Mouse (Mus musculus): ENCODE data around the gene Gdf11. TPM values are rescaled to one million over a fixed set of nuclear protein-coding genes. Genes with fewer than 3 reads are reported as not detected.

The Gdf11 gene
- polyA plus RNA-seq, 1 experiment from 2014 or later = 9.5 TPM

DNA sequence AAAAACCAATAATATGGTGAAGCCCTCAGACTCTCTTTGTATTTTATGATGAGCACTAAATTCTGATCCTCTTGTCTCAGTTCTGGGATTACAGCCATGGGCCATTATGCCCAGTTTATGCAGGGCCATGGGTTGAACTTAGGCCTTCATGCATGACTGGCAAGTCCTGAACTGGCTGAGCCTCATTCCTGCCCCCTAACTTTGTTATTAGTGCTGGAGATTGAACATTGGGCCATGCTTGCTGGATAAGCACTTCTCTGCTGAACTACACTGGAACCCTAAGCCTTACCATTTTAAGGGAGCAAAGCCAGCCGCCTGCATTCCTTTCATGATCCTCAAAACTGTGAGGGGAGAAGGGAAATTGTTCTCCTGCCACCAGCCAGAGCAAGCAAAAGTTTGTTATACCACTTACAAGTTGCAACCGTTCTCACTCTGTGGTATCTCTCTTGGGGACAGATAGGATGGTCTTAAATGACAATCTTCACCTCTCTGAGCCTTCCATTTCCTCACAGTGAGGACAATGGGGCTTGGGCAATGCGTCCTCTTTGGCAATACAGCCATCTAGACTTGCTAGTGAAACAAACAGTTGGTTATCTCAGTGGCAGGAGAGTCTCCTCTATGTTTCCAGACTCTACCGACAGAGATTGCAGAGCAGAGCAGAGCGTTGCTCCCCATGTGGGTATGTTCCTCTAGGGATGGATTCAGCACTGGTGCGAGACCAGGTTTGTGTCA is 8.4 kb upstream of the Gdf11 start:
- Histone ChIP-seq H3K4me1 (peaks cover 11% of the 10 kb centered on the region), H3K27me3 (ENCODE audit: low read depth, poor library complexity, severe bottlenecking) (peaks cover 23% of the 10 kb centered on the region), H3K9me3 (replicated peaks) (no peaks in the 10 kb centered on the region), H3K27ac (replicated peaks) (no peak overlapping the region), H3K4me3 (no peak overlapping the region), H3K36me3 (no peaks in the 10 kb centered on the region)
- WGBS = 83% methylated on average over 6 of the region's 6 CpGs
- DNase-seq (ENCODE audit: low spot score) = no peak

DNA sequence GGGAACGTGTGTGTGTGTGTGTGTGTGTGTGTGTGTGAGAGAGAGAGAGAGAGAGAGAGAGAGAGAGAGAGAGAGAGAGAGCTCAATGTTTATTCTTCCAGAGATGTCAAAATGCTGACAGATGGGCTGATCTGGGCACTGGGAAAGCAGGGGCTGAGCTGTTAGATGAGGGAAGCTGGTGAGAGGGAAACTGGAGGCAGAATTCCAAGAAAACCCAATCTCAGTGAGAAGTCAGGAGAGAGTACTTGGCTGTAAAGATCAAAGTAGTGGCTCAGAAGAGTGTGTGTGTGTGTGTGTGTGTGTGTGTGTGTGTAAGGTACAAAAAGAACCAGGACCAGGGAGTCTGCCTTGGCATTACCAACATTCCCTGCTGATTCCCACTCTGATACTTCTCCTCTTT is 6.0 kb upstream of the Gdf11 start:
- Histone ChIP-seq H3K4me3 (no peak overlapping the region), H3K9me3 (replicated peaks) (no peaks in the 10 kb centered on the region), H3K27me3 (ENCODE audit: low read depth, poor library complexity, severe bottlenecking) (peaks cover 48% of the 10 kb centered on the region), H3K36me3 (no peaks in the 10 kb centered on the region), H3K4me1 (peaks cover 17% of the 10 kb centered on the region), H3K27ac (replicated peaks) (no peak overlapping the region)
- no peak for DNase-seq (ENCODE audit: low spot score)
- 41% methylated on average over 1 of the region's 1 CpGs for WGBS

DNA sequence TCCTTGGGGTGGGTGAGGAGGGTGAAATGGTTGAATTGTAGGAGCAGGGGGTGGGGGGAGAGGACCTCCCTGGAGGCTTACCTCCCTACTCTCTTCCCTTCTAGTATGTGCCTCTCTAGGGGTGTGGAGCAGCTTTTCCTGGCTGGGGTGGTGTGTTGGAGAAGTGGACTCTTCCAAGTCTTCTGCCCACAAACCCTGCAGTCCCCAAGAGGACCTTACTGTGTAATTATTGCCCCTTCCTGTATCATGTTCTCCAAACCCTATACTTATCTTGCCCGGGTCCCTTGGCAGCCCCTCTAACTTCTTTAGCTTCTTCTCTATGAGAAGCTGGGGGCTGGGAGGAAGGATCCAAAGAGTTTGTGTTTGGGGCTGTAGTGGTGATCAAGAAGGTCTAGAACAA is 5.3 kb upstream of the Gdf11 start:
- Histone ChIP-seq H3K27me3 (ENCODE audit: low read depth, poor library complexity, severe bottlenecking) (peaks cover 51% of the 10 kb centered on the region), H3K4me1 (peaks cover 24% of the 10 kb centered on the region)
- 56% methylated on average over 1 of the region's 1 CpGs for WGBS

DNA sequence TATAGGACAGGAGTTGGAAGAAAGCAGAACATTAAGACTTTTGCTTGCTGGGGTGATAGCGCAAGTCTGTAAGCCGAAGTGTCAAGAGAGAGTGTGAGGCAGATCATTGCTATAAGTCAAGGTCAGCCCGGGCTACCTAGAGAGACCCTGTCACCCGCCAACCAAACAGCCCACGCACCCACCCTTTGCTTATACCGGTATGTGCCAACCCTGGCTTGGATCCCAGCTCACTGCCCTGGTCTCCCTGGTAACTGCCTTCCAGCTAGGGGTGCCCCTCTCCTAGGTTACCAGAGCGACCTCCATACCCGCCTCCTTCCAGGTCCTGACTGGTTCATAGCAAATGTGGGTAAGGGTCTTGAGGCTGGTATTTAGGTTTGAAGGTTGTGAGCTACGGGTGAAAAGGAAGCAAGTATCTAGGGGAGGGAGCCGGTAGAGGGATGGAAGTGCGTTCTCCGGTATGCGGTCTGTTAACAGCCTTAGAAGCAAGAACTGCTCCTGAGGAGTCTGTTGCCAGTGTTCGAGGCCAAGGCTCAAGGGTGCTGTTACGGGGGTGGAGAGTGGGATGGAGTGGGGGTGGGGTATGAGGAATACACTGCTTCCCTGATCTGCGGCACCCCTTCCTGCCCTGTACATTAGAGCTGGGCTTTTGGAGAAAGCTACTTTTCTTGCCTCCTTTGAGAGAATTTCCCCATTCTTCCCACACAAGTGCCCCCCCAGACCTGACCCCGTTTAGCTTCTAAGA is 4.6 kb upstream of the Gdf11 start:
- Histone ChIP-seq H3K4me3 (peak overlapping the region; percentile 24; the same call in 1 of the 2 replicates), H3K4me1 (peaks cover 24% of the 10 kb centered on the region), H3K36me3 (no peaks in the 10 kb centered on the region), H3K27ac (replicated peaks) (no peak overlapping the region), H3K27me3 (ENCODE audit: low read depth, poor library complexity, severe bottlenecking) (peaks cover 51% of the 10 kb centered on the region), H3K9me3 (replicated peaks) (no peaks in the 10 kb centered on the region)
- no peak for DNase-seq (ENCODE audit: low spot score)
- 2% methylated on average over 17 of the region's 17 CpGs for WGBS

More for the DNA sequence above, 5.3 kb upstream of the Gdf11 start:
- no peaks in the 10 kb centered on the region for H3K9me3 ChIP-seq (replicated peaks)
- no peak overlapping the region for H3K4me3 ChIP-seq
- H3K36me3 ChIP-seq = no peaks in the 10 kb centered on the region
- H3K27ac ChIP-seq (replicated peaks) = no peak overlapping the region
- no peak for DNase-seq (ENCODE audit: low spot score)

DNA sequence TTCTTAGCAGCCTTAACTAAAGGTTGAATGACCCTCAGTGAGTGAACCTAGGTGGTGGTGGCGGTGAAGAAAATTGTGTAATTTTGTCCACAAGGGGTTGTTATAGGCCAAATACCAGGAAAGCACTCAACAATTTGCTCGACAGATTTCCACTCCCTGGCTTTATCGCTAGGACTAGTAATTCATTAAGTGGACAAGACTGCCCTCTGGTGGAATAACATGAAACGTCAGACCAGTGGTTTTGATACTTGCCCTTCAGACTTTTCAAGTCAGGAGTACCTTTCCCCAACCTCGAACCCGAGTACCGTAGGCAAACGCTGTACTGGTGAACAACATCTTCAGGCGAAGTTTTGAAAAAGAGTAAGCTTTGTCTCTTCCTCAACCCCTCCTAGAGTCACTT is 3.9 kb upstream of the Gdf11 start:
- H3K4me3 ChIP-seq = 0 out of 2 replicates have a peak overlapping the region, but pooled peaks have one; percentile 24

DNA sequence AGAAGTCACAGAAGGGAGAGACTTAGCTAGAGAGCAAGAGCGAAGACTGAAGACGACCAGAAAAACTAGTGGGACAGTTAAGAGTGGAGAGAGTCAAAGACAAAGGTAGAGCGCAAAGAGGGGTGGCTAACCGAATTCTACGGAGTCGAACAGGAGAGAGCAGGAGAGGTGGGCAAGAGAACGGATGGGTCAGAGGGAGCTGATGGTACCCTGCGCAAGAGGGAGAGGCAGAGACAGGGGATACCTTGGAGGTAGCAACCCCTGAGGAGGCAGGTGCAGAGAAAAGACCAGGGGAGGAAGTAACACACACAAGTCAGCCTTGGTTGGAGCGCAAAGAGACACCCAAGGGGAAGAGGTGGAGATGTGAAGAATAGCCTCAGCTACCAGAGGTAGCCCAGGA is 728 bp upstream of the Gdf11 start:
- peaks cover 9% of the 10 kb centered on the region for H3K36me3 ChIP-seq
- peak overlapping the region; percentile 93 for H3K27ac ChIP-seq (replicated peaks)
- WGBS = under 1% methylated on average over 9 of the region's 9 CpGs
- no peaks in the 10 kb centered on the region for H3K9me3 ChIP-seq (replicated peaks)
- H3K27me3 ChIP-seq (ENCODE audit: low read depth, poor library complexity, severe bottlenecking) = peaks cover 46% of the 10 kb centered on the region
- DNase-seq (ENCODE audit: low spot score) = no peak
- peak overlapping the region; percentile 86 for H3K4me3 ChIP-seq
- peaks cover 59% of the 10 kb centered on the region for H3K4me1 ChIP-seq

More for the DNA sequence above, 3.9 kb upstream of the Gdf11 start:
- Histone ChIP-seq H3K27ac (replicated peaks) (no peak overlapping the region), H3K9me3 (replicated peaks) (no peaks in the 10 kb centered on the region), H3K4me1 (peaks cover 30% of the 10 kb centered on the region), H3K36me3 (no peaks in the 10 kb centered on the region), H3K27me3 (ENCODE audit: low read depth, poor library complexity, severe bottlenecking) (peaks cover 51% of the 10 kb centered on the region)
- peak; percentile 77 for DNase-seq (ENCODE audit: low spot score)
- WGBS = under 1% methylated on average over 9 of the region's 9 CpGs

DNA sequence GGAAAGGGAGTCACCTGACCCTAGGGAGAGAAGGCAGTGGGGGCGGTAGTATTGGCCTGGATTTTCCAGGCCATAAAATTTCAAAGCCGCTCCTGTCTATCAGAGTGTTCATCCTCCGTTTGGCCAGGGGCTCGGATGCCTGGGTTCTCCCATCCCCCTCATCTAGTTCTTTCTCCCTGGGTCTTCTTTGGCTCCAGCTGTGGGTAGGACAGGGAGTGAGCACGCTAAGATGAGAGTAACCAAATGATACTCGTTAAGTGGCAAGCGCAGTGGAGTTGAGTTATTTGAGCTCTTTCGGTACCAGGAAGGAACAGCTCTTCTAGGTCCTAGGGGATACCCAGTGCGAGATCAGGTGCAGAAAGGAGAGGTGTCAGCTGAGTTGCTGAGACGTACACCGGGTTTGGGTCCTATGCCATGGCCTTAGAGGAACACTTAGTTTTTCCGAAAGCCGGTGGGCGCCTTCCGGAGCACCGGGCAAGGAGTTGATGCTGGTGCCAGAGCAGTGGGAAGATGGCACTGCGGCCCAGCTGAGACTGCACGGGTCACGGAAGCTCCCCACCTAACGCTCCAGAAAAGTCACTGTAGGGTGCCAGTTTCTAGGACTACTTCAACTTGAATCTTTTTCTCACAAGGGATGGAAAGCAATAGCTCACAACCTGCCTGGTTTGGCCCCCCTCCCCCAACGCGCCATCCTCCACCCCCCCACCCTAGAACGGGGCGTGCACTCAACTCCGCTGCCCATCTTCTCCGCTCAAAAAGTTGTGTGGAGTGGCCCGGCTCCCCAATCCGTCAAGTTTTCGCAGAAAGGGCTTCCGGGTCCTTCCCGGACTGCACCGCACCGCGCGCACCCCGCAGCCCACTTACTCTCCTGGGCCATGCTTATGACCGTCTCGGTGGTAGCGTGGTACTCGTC is 879 bp downstream of the Gdf11 start:
- Histone ChIP-seq H3K27ac (replicated peaks) (peak overlapping the region; percentile 93), H3K36me3 (peaks cover 26% of the 10 kb centered on the region), H3K27me3 (ENCODE audit: low read depth, poor library complexity, severe bottlenecking) (peaks cover 30% of the 10 kb centered on the region), H3K4me1 (peaks cover 60% of the 10 kb centered on the region), H3K4me3 (peak overlapping the region; percentile 86), H3K9me3 (replicated peaks) (no peaks in the 10 kb centered on the region)
- DNase-seq (ENCODE audit: low spot score) = no peak
- under 1% methylated on average over 40 of the region's 40 CpGs for WGBS

DNA sequence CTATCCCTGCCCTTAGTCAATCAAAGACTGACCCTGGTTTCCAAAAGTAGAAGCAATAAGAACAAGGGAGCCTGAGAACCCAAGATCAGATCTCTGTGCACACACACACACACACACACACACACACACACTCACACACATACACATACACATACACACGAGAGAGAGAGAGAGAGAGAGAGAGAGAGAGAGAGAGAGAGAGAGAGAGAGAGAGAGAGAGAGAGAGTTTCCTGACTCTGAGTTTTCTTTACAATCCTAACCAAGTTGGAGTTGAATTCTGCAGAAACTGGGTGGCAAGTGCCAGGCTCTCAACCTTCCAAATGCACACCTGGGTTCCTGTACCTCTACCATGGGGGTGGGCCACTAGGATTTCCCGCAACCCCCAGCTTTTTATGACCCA is 1.7 kb downstream of the Gdf11 start:
- Histone ChIP-seq H3K4me1 (peaks cover 59% of the 10 kb centered on the region), H3K27me3 (ENCODE audit: low read depth, poor library complexity, severe bottlenecking) (peaks cover 26% of the 10 kb centered on the region), H3K4me3 (peak overlapping the region; percentile 86), H3K36me3 (peaks cover 33% of the 10 kb centered on the region), H3K9me3 (replicated peaks) (no peaks in the 10 kb centered on the region), H3K27ac (replicated peaks) (peak overlapping the region; percentile 93)
- WGBS = 18% methylated on average over 1 of the region's 2 CpGs
- DNase-seq (ENCODE audit: low spot score) = no peak

DNA sequence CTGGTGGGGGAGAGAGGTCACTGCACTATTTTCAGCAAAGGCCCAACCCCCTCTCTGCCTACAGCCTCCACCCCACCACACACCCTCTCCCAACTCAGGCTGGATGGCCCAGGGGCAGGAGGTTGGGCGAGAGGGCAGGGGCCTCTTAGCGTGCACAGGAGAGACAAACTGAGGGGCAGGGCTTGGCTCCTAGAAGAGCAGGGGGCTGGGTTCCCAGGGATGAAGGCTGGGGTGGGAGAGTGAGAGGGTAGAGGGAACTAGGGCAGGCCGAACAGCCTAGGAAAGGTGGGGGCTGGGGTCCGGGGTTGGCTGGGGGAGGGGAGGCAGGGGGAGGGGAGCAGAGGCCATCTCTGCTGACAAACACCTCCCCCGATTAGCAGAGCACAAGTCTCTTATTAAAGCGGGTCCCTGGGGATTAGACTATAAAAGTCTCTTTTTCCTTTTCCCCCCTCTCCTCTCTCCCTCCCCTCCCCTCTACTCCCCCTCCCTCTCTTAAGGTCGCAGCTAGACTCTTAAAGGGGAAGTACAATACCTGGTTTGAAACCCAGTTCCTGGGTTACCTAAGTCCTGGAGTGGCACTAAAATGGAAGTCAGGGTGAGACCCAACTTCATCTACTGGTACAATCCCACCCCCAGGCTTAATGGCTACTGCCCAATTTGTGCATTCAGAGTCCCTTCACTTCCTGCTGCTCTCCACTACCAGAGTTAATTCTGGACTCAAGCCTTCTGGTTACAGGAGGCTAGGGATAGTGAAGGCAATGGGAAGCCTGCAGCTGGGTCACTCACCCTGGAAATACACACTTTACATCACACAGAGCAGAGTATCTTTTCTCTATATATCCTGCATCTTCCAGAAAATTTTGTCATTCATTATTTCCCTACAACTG is 2.3 kb downstream of the Gdf11 start:
- H3K4me1 ChIP-seq = peaks cover 59% of the 10 kb centered on the region
- whole genome bisulfite sequencing = 1% methylated on average over 7 of the region's 7 CpGs

DNA sequence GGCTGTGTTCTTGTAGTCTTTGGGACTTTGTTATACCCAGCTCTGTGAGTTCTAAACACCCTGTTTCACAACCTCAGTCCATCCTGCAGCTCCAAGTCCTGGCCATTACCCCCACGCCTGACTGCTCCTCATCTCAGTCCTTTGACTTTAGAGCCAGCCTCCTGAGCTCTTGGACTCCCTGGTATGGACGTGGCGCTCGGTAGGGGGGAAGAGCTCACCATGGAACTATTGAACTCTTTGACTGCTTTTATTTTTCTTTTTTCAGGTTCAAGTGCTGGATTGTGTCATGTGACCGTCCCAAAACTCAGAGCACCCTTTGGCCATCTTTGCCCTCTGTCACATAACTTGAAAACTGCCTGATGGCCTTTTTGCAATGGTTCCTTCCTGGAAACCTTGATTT is 9.5 kb downstream of the Gdf11 start:
- H3K4me3 ChIP-seq = no peak overlapping the region
- no peaks in the 10 kb centered on the region for H3K9me3 ChIP-seq (replicated peaks)
- H3K27ac ChIP-seq (replicated peaks) = no peak overlapping the region
- H3K36me3 ChIP-seq = peaks cover 90% of the 10 kb centered on the region
- peaks cover 12% of the 10 kb centered on the region; the same call in 1 of the 2 replicates for H3K4me1 ChIP-seq
- H3K27me3 ChIP-seq (ENCODE audit: low read depth, poor library complexity, severe bottlenecking) = no peaks in the 10 kb centered on the region
- no peak for DNase-seq (ENCODE audit: low spot score)
- WGBS = 79% methylated on average over 5 of the region's 5 CpGs

More for the DNA sequence above, 2.3 kb downstream of the Gdf11 start:
- H3K27me3 ChIP-seq (ENCODE audit: low read depth, poor library complexity, severe bottlenecking) = peaks cover 20% of the 10 kb centered on the region
- no peaks in the 10 kb centered on the region for H3K9me3 ChIP-seq (replicated peaks)
- H3K4me3 ChIP-seq = peak overlapping the region; percentile 86
- H3K27ac ChIP-seq (replicated peaks) = peak overlapping the region; percentile 93
- peaks cover 40% of the 10 kb centered on the region for H3K36me3 ChIP-seq
- peak; percentile 83 for DNase-seq (ENCODE audit: low spot score)

DNA sequence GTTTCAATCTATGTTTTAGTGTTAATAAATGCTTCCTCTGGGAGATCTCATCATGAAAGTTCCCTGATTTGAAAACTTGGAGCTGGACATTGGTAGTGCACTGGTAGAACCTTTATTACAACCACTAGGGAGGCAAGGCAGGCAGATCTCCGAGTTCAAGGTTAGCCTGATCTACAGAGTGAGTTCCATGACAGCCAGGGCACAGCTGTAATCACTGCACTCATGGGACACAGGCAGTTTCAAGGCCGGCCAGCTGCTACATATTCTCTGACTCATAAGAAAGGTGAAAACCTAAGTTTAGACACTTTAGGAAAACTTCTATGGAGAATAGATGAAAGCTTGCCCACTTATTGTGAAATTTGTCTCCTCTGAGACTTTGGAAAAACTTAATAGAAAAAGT is 12.7 kb downstream of the Gdf11 start:
- peaks cover 89% of the 10 kb centered on the region for H3K36me3 ChIP-seq

More for the DNA sequence above, 12.7 kb downstream of the Gdf11 start:
- 85% methylated on average over 2 of the region's 2 CpGs for WGBS
- no peak overlapping the region for H3K27ac ChIP-seq (replicated peaks)
- no peak overlapping the region for H3K4me3 ChIP-seq
- DNase-seq (ENCODE audit: low spot score) = no peak
- no peaks in the 10 kb centered on the region for H3K27me3 ChIP-seq (ENCODE audit: low read depth, poor library complexity, severe bottlenecking)
- H3K9me3 ChIP-seq (replicated peaks) = no peaks in the 10 kb centered on the region
- H3K4me1 ChIP-seq = 0 out of 2 replicates have a peak, but pooled peaks cover 2% of the 10 kb centered on the region
